In the genomic region with DNA sequence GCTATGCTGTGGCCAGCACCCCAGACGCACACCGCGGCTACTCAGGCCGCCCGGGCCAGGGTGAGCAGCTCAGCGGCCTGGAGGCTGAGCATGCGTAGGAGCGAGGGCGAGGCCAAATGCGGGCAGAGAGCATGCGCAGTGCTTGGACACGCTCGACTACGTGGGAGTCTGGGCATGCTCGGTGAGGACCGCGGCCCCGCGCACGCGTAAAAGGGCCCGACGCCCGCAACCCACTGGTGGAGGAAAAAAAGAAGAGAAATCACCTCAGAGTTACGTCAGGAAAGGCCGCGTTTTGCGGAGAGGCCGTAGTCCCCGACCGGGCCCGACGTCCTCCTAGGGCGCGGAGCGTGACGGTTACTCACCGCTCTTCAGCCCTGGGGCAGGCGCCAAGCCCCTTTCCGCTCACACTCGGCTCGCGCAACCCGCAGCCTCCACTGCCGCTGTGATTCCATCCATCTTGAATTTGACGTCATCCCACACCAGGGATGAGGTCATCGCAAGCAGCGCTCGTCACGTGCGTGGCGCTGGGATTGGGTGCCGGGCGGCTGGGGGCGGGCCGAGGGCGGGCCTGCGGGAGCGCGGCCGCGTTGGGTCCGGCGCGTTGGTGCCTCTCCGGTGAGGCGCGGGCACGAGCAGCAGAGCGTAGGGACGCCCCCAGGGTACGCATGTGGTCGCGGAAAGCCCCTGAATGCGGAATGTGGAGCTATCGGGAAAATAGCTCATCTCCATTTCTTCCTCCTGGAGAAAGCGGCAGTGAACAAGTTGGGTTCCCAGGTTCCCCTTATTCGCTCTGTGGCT, we compare ENCODE assay signal across 7 mouse cellular contexts. TPM values are rescaled to one million over a fixed set of nuclear protein-coding genes. Genes with fewer than 3 reads are reported as not detected.
DNase-seq lines count a peak whose midpoint lies in the region; ATAC-seq lines count a peak whose summit lies in the region.

TSS of gene C2cd2 (minus strand) at position 448 of the 798 bp plus-strand sequence.
TSS of gene Zbtb21 (minus strand) at position 472 of the 798 bp plus-strand sequence.

- no peaks in the 10 kb centered on the region for H3K36me3 ChIP-seq in embryonic facial prominence, embryonic 11.5 days (replicated peaks; ENCODE audit: control insufficient read depth, insufficient read depth, low read depth, low read length)
- no peaks in the 10 kb centered on the region for H3K36me3 ChIP-seq in limb, embryonic 11.5 days (ENCODE audit: control insufficient read depth, insufficient read depth, low read length)
- no peaks in the 10 kb centered on the region for H3K36me3 ChIP-seq in midbrain, embryonic 14.5 days (ENCODE audit: control insufficient read depth, insufficient read depth, low read length)

- peak; percentile 98 for DNase-seq in adrenal gland, postnatal 14 days
- DNase-seq in embryonic facial prominence, embryonic 11.5 days (ENCODE audit: low spot score): peak; percentile 96
- peak; percentile 100 for DNase-seq in heart, adult 11 months
- peak; percentile 96 for DNase-seq in kidney, adult 18-20 months
- DNase-seq in limb, embryonic 11.5 days (ENCODE audit: low spot score): peak; percentile 95
- DNase-seq in midbrain, embryonic 14.5 days: peak; percentile 99
- peak; percentile 91 to 93 for DNase-seq in spleen, adult 18-20 months

- ATAC-seq in embryonic facial prominence, embryonic 11.5 days (replicated peaks; ENCODE audit: insufficient number of reproducible peaks, low FRiP score, low TSS enrichment, low read depth): peak; percentile 100
- peak; percentile 99 for ATAC-seq in limb, embryonic 11.5 days (ENCODE audit: insufficient number of reproducible peaks, low FRiP score, low TSS enrichment, low read depth)
- ATAC-seq in midbrain, embryonic 14.5 days (ENCODE audit: low FRiP score, low TSS enrichment): peak; percentile 98

- peak within 1 kb of the TSS; percentile 81 for H3K4me3 ChIP-seq in embryonic facial prominence, embryonic 11.5 days (ENCODE audit: low read depth, low read length)
- H3K4me3 ChIP-seq in limb, embryonic 11.5 days (ENCODE audit: low read depth, low read length): peak within 1 kb of the TSS; percentile 73
- peak within 1 kb of the TSS; percentile 78 for H3K4me3 ChIP-seq in midbrain, embryonic 14.5 days (replicated peaks; ENCODE audit: low read depth, low read length)

- peak within 1 kb of the TSS; percentile 83 for H3K9ac ChIP-seq in embryonic facial prominence, embryonic 11.5 days (replicated peaks; ENCODE audit: low read length)
- peak within 1 kb of the TSS; percentile 83 for H3K9ac ChIP-seq in limb, embryonic 11.5 days (ENCODE audit: low read length)
- H3K9ac ChIP-seq in midbrain, embryonic 14.5 days (replicated peaks; ENCODE audit: low read length): peak within 1 kb of the TSS; percentile 89

- H3K9me3 ChIP-seq in embryonic facial prominence, embryonic 11.5 days (replicated peaks; ENCODE audit: control insufficient read depth, low read length): no peaks in the 10 kb centered on the region
- no peaks in the 10 kb centered on the region for H3K9me3 ChIP-seq in limb, embryonic 11.5 days (ENCODE audit: control insufficient read depth, low read length)
- H3K9me3 ChIP-seq in midbrain, embryonic 14.5 days (ENCODE audit: control insufficient read depth, low read length): no peaks in the 10 kb centered on the region

- H3K27ac ChIP-seq in embryonic facial prominence, embryonic 11.5 days (replicated peaks; ENCODE audit: low read depth, low read length): peak within 1 kb of the TSS; percentile 88
- peak within 1 kb of the TSS; percentile 89 for H3K27ac ChIP-seq in limb, embryonic 11.5 days (replicated peaks; ENCODE audit: low read depth, low read length)
- H3K27ac ChIP-seq in midbrain, embryonic 14.5 days (replicated peaks; ENCODE audit: low read depth, low read length): peak within 1 kb of the TSS; percentile 97

- no peaks in the 10 kb centered on the region for H3K27me3 ChIP-seq in embryonic facial prominence, embryonic 11.5 days (ENCODE audit: control insufficient read depth, insufficient read depth, low read length)
- H3K27me3 ChIP-seq in limb, embryonic 11.5 days (ENCODE audit: control insufficient read depth, insufficient read depth, low read length): no peaks in the 10 kb centered on the region
- no peaks in the 10 kb centered on the region for H3K27me3 ChIP-seq in midbrain, embryonic 14.5 days (ENCODE audit: control insufficient read depth, insufficient read depth, low read length)

- WGBS in embryonic facial prominence, embryonic 11.5 days: under 1% methylated on average over 78 of the region's 78 CpGs
- under 1% methylated on average over 77 of the region's 78 CpGs for WGBS in limb, embryonic 11.5 days
- under 1% methylated on average over 76 of the region's 78 CpGs for WGBS in midbrain, embryonic 14.5 days

- H3K4me1 ChIP-seq in embryonic facial prominence, embryonic 11.5 days (ENCODE audit: control insufficient read depth, insufficient read depth, low read length): no peaks in the 10 kb centered on the region
- H3K4me1 ChIP-seq in limb, embryonic 11.5 days (ENCODE audit: control insufficient read depth, insufficient read depth, low read length): 0 out of 2 replicates have a peak, but pooled peaks cover 5% of the 10 kb centered on the region
- H3K4me1 ChIP-seq in midbrain, embryonic 14.5 days (ENCODE audit: control insufficient read depth, insufficient read depth, low read length): peaks cover 12% of the 10 kb centered on the region; the same call in 1 of the 2 replicates

- peak within 1 kb of the TSS; percentile 62 for H3K4me2 ChIP-seq in embryonic facial prominence, embryonic 11.5 days (ENCODE audit: low read depth, low read length)
- H3K4me2 ChIP-seq in limb, embryonic 11.5 days (ENCODE audit: low read depth, severe bottlenecking): peak within 1 kb of the TSS; percentile 91
- peak within 1 kb of the TSS; percentile 61 for H3K4me2 ChIP-seq in midbrain, embryonic 14.5 days (ENCODE audit: low read length)

RNA-seq across cellular contexts. Expression of gene C2cd2, which starts in this region (rescaled TPM):
- 27.3 and 38.2 TPM in 2 replicates for total RNA-seq in adrenal gland, postnatal 14 days (2021)
- 15.3 and 17.9 TPM in 2 replicates for polyA plus RNA-seq in embryonic facial prominence, embryonic 11.5 days (2014; fragmentation: Nextera tagmentation; extraction: Ambion mirVana)
- 13.4 and 16.4 TPM in 2 replicates for polyA plus RNA-seq in limb, embryonic 11.5 days (2014; fragmentation: Nextera tagmentation; extraction: Ambion mirVana)
- 9.2 and 11.7 TPM in 2 replicates for polyA plus RNA-seq in midbrain, embryonic 14.5 days (2014; fragmentation: Nextera tagmentation; extraction: Ambion mirVana)

RNA-seq across cellular contexts. Expression of gene Zbtb21, which starts in this region (rescaled TPM):
- 25.9 and 30.6 TPM in 2 replicates for total RNA-seq in adrenal gland, postnatal 14 days (2021)
- 13.5 and 14.2 TPM in 2 replicates for polyA plus RNA-seq in embryonic facial prominence, embryonic 11.5 days (2014; fragmentation: Nextera tagmentation; extraction: Ambion mirVana)
- 15.9 and 16.2 TPM in 2 replicates for polyA plus RNA-seq in limb, embryonic 11.5 days (2014; fragmentation: Nextera tagmentation; extraction: Ambion mirVana)
- 11.0 and 12.7 TPM in 2 replicates for polyA plus RNA-seq in midbrain, embryonic 14.5 days (2014; fragmentation: Nextera tagmentation; extraction: Ambion mirVana)

Comparison
In these comparisons a context has a peak if more than half of its experiments do, and no peak if none do; other contexts are left out.
1. Peak in every context shown above with its lines: DNase-seq, ATAC-seq, H3K4me3 ChIP-seq and H3K27ac ChIP-seq.